In genomic region chr15:26894031-26894655, GRCm38 (mm10) we compare ENCODE assay signal across 9 mouse cellular contexts. TPM values are rescaled to one million over a fixed set of nuclear protein-coding genes. Genes with fewer than 3 reads are reported as not detected.
A peak's percentile ranks its signal among the peaks of the same experiment; 100 is the strongest.
DNase-seq lines count a peak whose midpoint lies in the region; ATAC-seq and TF ChIP-seq lines count a peak whose summit lies in the region.
"Had no signal": no experiment of that assay in that cellular context is flagged by ENCODE, and none has a peak within 500 bp of the region (broad histone marks: within the 10 kb centered on the region; RNA-seq: fewer than 3 reads in every experiment).

No protein-coding gene starts in this region.

- no peaks in the 10 kb centered on the region for H3K9me3 ChIP-seq in heart, embryonic 10.5 days
- H3K9me3 ChIP-seq in lung, embryonic 14.5 days (ENCODE audit: low read depth, low read length): no peaks in the 10 kb centered on the region
- H3K9me3 ChIP-seq: megakaryocyte, embryonic 14.5 days had no signal

- no peaks in the 10 kb centered on the region for H3K27me3 ChIP-seq in heart, embryonic 10.5 days (ENCODE audit: insufficient read depth, poor library complexity, severe bottlenecking)
- H3K27me3 ChIP-seq in kidney, adult 2 months (replicated peaks; ENCODE audit: control insufficient read depth, insufficient read depth, low read length): no peaks in the 10 kb centered on the region
- no peaks in the 10 kb centered on the region for H3K27me3 ChIP-seq in lung, embryonic 14.5 days (ENCODE audit: insufficient read depth, low read length)

- DNase-seq in R1 (ENCODE audit: low read depth, low spot score) (peak; percentile 24), MN1 (ENCODE audit: low spot score) (no peak)
- DNase-seq in embryo, embryonic 9.5 days (ENCODE audit: extremely low spot score): peak; percentile 66
- DNase-seq in heart, embryonic 10.5 days (ENCODE audit: low spot score): peak; percentile 74
- peak; percentile 67 for DNase-seq in kidney, adult 2 months
- DNase-seq in lung, embryonic 14.5 days: peak; percentile 87
- DNase-seq in ovary, postnatal 36 days (ENCODE audit: low spot score): peak; percentile 20

- peak overlapping the region; percentile 85 for H3K9ac ChIP-seq in lung, embryonic 14.5 days

- no peaks in the 10 kb centered on the region for H3K36me3 ChIP-seq in heart, embryonic 10.5 days
- H3K36me3 ChIP-seq in kidney, adult 2 months (ENCODE audit: control insufficient read depth, insufficient read depth, low read length): no peaks in the 10 kb centered on the region
- H3K36me3 ChIP-seq in lung, embryonic 14.5 days (ENCODE audit: insufficient read depth): no peaks in the 10 kb centered on the region

- peak overlapping the region; percentile 79 for H3K4me2 ChIP-seq in lung, embryonic 14.5 days

- ATAC-seq in lung, embryonic 14.5 days (ENCODE audit: insufficient read depth): peak; percentile 28; the same call in 1 of the 2 replicates
- no peak for ATAC-seq in erythroblast, adult 5-6 weeks (replicated peaks; ENCODE audit: low FRiP score, poor library complexity, severe bottlenecking)

- TF ChIP-seq POLR2A in kidney, adult 2 months (IDR thresholded peaks at IDR 0.05; ENCODE audit: low read depth, low read length): no peak

- no peak for TF ChIP-seq CTCF in kidney, adult 2 months (conservative IDR thresholded peaks at IDR 0.05; ENCODE audit: insufficient read depth, insufficient read length, low read depth, low read length)
- no peak for TF ChIP-seq CTCF in lung, embryonic 14.5 days (IDR thresholded peaks at IDR 0.05; ENCODE audit: low read depth)

- H3K4me3 ChIP-seq in heart, embryonic 10.5 days: peak overlapping the region; percentile 87
- peak overlapping the region; percentile 88 for H3K4me3 ChIP-seq in kidney, adult 2 months (ENCODE audit: insufficient read depth, low read depth, low read length)
- H3K4me3 ChIP-seq in lung, embryonic 14.5 days (ENCODE audit: low read depth, low read length): peak overlapping the region; percentile 79
- H3K4me3 ChIP-seq: megakaryocyte, embryonic 14.5 days had no signal

- peaks cover 4% of the 10 kb centered on the region; the same call in 1 of the 2 replicates for H3K4me1 ChIP-seq in heart, embryonic 10.5 days
- no peaks in the 10 kb centered on the region for H3K4me1 ChIP-seq in kidney, adult 2 months (ENCODE audit: control insufficient read depth, insufficient read depth, low read length)
- peaks cover 14% of the 10 kb centered on the region; the same call in 1 of the 2 replicates for H3K4me1 ChIP-seq in lung, embryonic 14.5 days (ENCODE audit: insufficient read depth)

- 3% methylated on average over 12 of the region's 12 CpGs for WGBS in heart, embryonic 10.5 days
- WGBS in kidney, adult 2 months: 7% methylated on average over 12 of the region's 12 CpGs
- under 1% methylated on average over 12 of the region's 12 CpGs for WGBS in lung, embryonic 14.5 days

- H3K27ac ChIP-seq in heart, embryonic 10.5 days: peak overlapping the region; percentile 94; the same call in 1 of the 2 replicates
- 0 out of 2 replicates have a peak overlapping the region, but pooled peaks have one; percentile 11 for H3K27ac ChIP-seq in kidney, adult 2 months (ENCODE audit: insufficient read depth, low read depth, low read length)
- H3K27ac ChIP-seq in lung, embryonic 14.5 days (ENCODE audit: low read depth): peak overlapping the region; percentile 96

RNA-seq across cellular contexts. Expression of gene Fbxl7, which starts 1.2 kb away (rescaled TPM):
- polyA plus RNA-seq in heart, embryonic 10.5 days (2016; fragmentation: Nextera tagmentation; extraction: Ambion mirVana): 8.2 and 14.5 TPM in 2 replicates
- 2.8 and 2.9 TPM in 2 replicates for polyA plus RNA-seq in kidney, adult 2 months (2012; rRNA removed)
- polyA plus RNA-seq in lung, embryonic 14.5 days (2014; fragmentation: Nextera tagmentation; extraction: Ambion mirVana): 21.5 and 23.5 TPM in 2 replicates
- not detected in 2 replicates for total RNA-seq in erythroblast, adult 5-6 weeks (2015; ENCODE audit: low replicate concordance)
- total RNA-seq in erythroblast, adult 5-6 weeks (2017; ENCODE audit: low replicate concordance): not detected in 2 replicates

Comparison
In these comparisons a context has a peak if more than half of its experiments do, and no peak if none do; other contexts are left out.
1. H3K27ac ChIP-seq: peak in every context shown above with its lines; median percentile 96 in lung, embryonic 14.5 days; 94 in heart, embryonic 10.5 days; 11 in kidney, adult 2 months.